Mouse (Mus musculus) urinary bladder, postnatal 25 days (tissue): ENCODE data around the gene Afap1.

ENCODE experiments used
- DNase-seq: peaks from one replicate; pipeline ENCODE4 v3.0.0; 2022; ENCODE audit warnings: low spot score

Gene Afap1

GRCm38 (mm10) chr5:35893093-35893804, at the start of gene Afap1:
TSS of gene Afap1 (plus strand) at chr5:35893319.
- peak; percentile 100 for DNase-seq

- DNase-seq: no peak
Measured at GRCm38 (mm10) chr5:35851485-35851884, 41.6 kb upstream of the Afap1 start.

GRCm38 (mm10) chr5:35853463-35853862, 39.7 kb upstream of the Afap1 start:
- no peak for DNase-seq

- DNase-seq: no peak
Measured at GRCm38 (mm10) chr5:35856245-35856644, 36.9 kb upstream of the Afap1 start.

GRCm38 (mm10) chr5:35858069-35858468, 35.0 kb upstream of the Afap1 start:
- DNase-seq: peak; percentile 65

GRCm38 (mm10) chr5:35861456-35861855, 31.7 kb upstream of the Afap1 start:
- no peak for DNase-seq

- no peak for DNase-seq
Measured at GRCm38 (mm10) chr5:35869973-35870372, 23.1 kb upstream of the Afap1 start.

GRCm38 (mm10) chr5:35870408-35871012, 22.6 kb upstream of the Afap1 start:
- peak; percentile 52 for DNase-seq

- no peak for DNase-seq
Measured at GRCm38 (mm10) chr5:35873382-35873781, 19.7 kb upstream of the Afap1 start.

- DNase-seq: no peak
Measured at GRCm38 (mm10) chr5:35876236-35876635, 16.9 kb upstream of the Afap1 start.

GRCm38 (mm10) chr5:35879199-35879598, 13.9 kb upstream of the Afap1 start:
- no peak for DNase-seq

GRCm38 (mm10) chr5:35882391-35882790, 10.7 kb upstream of the Afap1 start:
- DNase-seq: no peak

- DNase-seq: no peak
Measured at GRCm38 (mm10) chr5:35884262-35884661, 8.9 kb upstream of the Afap1 start.

GRCm38 (mm10) chr5:35884689-35885088, 8.4 kb upstream of the Afap1 start:
- no peak for DNase-seq

- no peak for DNase-seq
Measured at GRCm38 (mm10) chr5:35888959-35889358, 4.2 kb upstream of the Afap1 start.

GRCm38 (mm10) chr5:35889641-35890040, 3.5 kb upstream of the Afap1 start:
- DNase-seq: no peak

- no peak for DNase-seq
Measured at GRCm38 (mm10) chr5:35890985-35891730, 2.0 kb upstream of the Afap1 start.

GRCm38 (mm10) chr5:35892363-35892762, 756 bp upstream of the Afap1 start:
- no peak for DNase-seq

- DNase-seq: peak; percentile 50
Measured at GRCm38 (mm10) chr5:35893805-35894260, 714 bp downstream of the Afap1 start.

GRCm38 (mm10) chr5:35894295-35895047, 1.4 kb downstream of the Afap1 start:
- peak; percentile 26 for DNase-seq

GRCm38 (mm10) chr5:35895926-35896325, 2.8 kb downstream of the Afap1 start:
- no peak for DNase-seq

- DNase-seq: no peak
Measured at GRCm38 (mm10) chr5:35896556-35896955, 3.4 kb downstream of the Afap1 start.
